Mouse (Mus musculus): ENCODE results near the gene Klf6. TPM values are rescaled to one million over a fixed set of nuclear protein-coding genes. Genes with fewer than 3 reads are reported as not detected.

The Klf6 gene
- polyA plus RNA-seq, 1 experiment from 2014 or later = 31.5 TPM

DNA sequence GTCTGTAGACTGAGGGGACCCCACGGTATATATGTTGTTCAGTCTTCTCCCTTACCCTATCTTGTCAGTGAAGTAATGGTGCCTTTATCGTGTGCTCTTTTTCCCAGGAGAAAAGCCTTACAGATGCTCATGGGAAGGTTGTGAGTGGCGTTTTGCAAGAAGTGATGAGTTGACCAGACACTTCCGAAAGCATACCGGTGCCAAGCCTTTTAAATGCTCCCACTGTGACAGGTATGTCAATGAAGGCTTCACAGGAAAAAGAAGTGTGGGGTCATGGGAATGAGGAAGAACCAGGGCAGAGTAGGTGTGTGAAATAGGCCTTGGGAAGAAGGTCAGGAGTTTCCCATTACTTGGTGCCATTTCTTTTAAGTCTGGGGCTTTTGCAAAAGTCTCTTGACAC is 5.2 kb downstream of the Klf6 start:
- H3K36me3 ChIP-seq (ENCODE audit: control insufficient read depth, insufficient read depth, low read length) = peaks cover 22% of the 10 kb centered on the region
- H3K9me3 ChIP-seq (ENCODE audit: control insufficient read depth, low read length) = no peaks in the 10 kb centered on the region
- peaks cover 5% of the 10 kb centered on the region for H3K4me1 ChIP-seq (replicated peaks; ENCODE audit: control insufficient read depth, insufficient read depth, low read length)
- no peaks in the 10 kb centered on the region for H3K27me3 ChIP-seq (replicated peaks; ENCODE audit: control insufficient read depth, insufficient read depth, low read length)
- H3K4me2 ChIP-seq = no peak overlapping the region
- no peak for DNase-seq (ENCODE audit: low spot score)
- no peak overlapping the region for H3K4me3 ChIP-seq (ENCODE audit: low read depth, low read length)
- H3K9ac ChIP-seq (ENCODE audit: low read depth, low read length) = no peak overlapping the region
- no peak for ATAC-seq (replicated peaks; ENCODE audit: low FRiP score)
- 90% methylated on average over 5 of the region's 5 CpGs for WGBS
- no peak overlapping the region for H3K27ac ChIP-seq (ENCODE audit: low read depth, low read length)

DNA sequence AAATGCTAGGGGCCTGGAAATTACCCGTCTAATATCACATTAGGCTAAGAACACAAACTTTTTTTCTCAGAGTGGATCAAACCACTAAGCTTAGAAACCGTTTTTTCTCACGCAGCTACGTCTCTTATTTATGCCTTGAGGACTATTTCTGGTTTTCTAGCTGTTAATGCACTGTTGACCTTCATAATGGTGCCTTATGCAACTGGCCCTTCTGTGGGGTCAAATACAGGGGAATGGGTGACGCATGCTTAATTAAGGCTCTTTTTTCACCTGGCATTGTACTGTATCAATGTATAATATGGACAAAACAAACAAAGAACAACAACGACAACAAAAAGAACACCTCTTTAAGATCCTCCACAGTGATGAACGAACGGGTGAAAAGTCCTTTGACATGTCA is 7.1 kb downstream of the Klf6 start:
- Histone ChIP-seq H3K36me3 (ENCODE audit: control insufficient read depth, insufficient read depth, low read length) (peaks cover 22% of the 10 kb centered on the region), H3K9ac (ENCODE audit: low read depth, low read length) (no peak overlapping the region), H3K4me2 (no peak overlapping the region), H3K4me3 (ENCODE audit: low read depth, low read length) (no peak overlapping the region), H3K9me3 (ENCODE audit: control insufficient read depth, low read length) (no peaks in the 10 kb centered on the region), H3K27ac (ENCODE audit: low read depth, low read length) (no peak overlapping the region), H3K27me3 (replicated peaks; ENCODE audit: control insufficient read depth, insufficient read depth, low read length) (no peaks in the 10 kb centered on the region), H3K4me1 (replicated peaks; ENCODE audit: control insufficient read depth, insufficient read depth, low read length) (peaks cover 5% of the 10 kb centered on the region)
- ATAC-seq (replicated peaks; ENCODE audit: low FRiP score) (no peak), DNase-seq (ENCODE audit: low spot score) (no peak)
- 88% methylated on average over 8 of the region's 8 CpGs for WGBS

DNA sequence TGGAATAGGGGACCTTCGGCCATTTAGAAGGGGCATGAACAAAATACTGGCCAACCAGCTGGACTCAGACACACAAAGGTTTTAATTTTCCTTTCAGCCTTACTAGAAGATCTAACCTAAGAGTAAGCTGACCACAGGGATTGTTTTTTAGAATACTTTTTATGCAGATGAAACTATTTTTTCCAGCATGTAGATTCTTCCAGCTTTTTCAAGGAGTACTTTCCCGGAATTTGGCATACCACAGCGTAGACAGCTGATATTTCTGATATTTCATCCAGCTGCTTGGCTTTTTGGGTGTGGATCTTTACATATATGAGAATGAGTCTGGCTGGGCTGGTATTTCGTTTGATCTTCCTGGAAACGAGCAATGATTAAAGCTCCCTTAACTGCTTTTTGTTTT is 8.2 kb downstream of the Klf6 start:
- H3K4me3 ChIP-seq (ENCODE audit: low read depth, low read length) = no peak overlapping the region
- WGBS = 69% methylated on average over 5 of the region's 5 CpGs
- no peaks in the 10 kb centered on the region for H3K27me3 ChIP-seq (replicated peaks; ENCODE audit: control insufficient read depth, insufficient read depth, low read length)
- H3K9ac ChIP-seq (ENCODE audit: low read depth, low read length) = no peak overlapping the region
- no peak for DNase-seq (ENCODE audit: low spot score)
- H3K27ac ChIP-seq (ENCODE audit: low read depth, low read length) = no peak overlapping the region
- H3K9me3 ChIP-seq (ENCODE audit: control insufficient read depth, low read length) = no peaks in the 10 kb centered on the region
- peaks cover under 1% of the 10 kb centered on the region for H3K4me1 ChIP-seq (replicated peaks; ENCODE audit: control insufficient read depth, insufficient read depth, low read length)
- H3K36me3 ChIP-seq (ENCODE audit: control insufficient read depth, insufficient read depth, low read length) = peaks cover 22% of the 10 kb centered on the region
- ATAC-seq (replicated peaks; ENCODE audit: low FRiP score) = no peak
- H3K4me2 ChIP-seq = no peak overlapping the region

DNA sequence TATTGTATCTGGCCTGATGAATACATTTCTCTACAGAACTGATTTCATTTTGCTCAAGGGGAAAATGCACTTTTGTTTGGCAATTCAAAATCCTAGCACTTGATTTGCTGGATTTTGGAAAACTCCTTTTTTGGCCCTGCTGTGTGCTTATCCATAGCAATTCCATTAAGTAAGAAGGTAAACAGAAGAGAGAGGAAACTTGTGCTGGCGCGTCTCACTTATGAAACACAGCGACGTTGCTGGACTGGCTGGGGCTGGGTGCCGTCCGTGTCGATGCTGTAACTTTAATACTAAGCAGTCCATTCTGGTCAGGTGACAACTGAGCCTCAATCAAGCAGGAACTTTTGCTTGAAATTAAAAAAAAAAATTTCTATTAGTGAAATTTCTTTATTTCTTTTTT is 8.6 kb downstream of the Klf6 start:
- no peak for ATAC-seq (replicated peaks; ENCODE audit: low FRiP score)
- H3K36me3 ChIP-seq (ENCODE audit: control insufficient read depth, insufficient read depth, low read length) = peaks cover 22% of the 10 kb centered on the region
- H3K9me3 ChIP-seq (ENCODE audit: control insufficient read depth, low read length) = no peaks in the 10 kb centered on the region
- no peak overlapping the region for H3K9ac ChIP-seq (ENCODE audit: low read depth, low read length)
- H3K4me2 ChIP-seq = no peak overlapping the region
- WGBS = 18% methylated on average over 7 of the region's 7 CpGs
- H3K27me3 ChIP-seq (replicated peaks; ENCODE audit: control insufficient read depth, insufficient read depth, low read length) = no peaks in the 10 kb centered on the region
- H3K27ac ChIP-seq (ENCODE audit: low read depth, low read length) = no peak overlapping the region
- no peaks in the 10 kb centered on the region; the same call in none of the 2 replicates for H3K4me1 ChIP-seq (replicated peaks; ENCODE audit: control insufficient read depth, insufficient read depth, low read length)
- H3K4me3 ChIP-seq (ENCODE audit: low read depth, low read length) = no peak overlapping the region
- DNase-seq (ENCODE audit: low spot score) = no peak

DNA sequence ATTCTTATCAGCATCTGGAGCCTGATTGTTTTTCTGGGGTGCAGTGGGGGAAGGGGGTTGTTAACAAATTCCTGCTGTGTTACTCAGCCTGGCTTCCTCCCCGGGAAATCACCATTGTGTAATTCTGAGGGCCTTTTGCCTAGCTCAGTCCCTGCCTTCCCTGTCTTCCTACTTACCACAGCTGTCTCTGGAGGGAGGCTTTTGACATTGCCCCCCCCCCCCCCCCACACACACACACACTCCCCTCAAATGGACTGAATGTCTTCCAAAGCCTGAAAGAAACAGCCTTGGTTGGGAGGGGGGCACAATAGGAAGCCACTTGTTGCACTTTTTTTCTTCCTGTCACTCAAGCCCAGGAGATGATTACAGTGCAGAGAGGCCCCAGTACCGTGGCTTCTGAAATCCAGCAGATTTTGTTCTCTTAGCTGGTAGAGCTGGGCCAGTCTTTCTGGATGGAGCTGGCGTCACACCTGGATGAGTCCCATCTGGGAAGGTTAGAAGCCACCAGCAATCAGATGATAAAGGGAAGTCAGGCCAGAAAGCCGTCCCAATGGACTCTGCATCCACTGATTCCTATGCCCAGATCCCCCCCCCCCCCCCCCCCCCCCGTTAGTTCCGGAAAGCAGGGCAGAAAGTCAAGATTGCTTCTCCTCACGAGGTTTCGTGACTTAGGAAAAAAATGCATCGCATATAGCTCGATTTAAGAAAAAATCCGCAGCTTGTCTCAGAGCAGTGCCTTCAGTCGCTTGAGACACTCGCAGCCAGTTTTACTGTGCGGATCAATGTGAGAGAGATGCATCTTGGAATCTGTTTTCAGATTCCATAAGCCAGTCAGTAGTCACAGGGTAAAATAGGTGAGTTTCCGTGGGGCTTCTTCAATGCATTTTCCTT is 9.3 kb downstream of the Klf6 start:
- no peak overlapping the region for H3K9ac ChIP-seq (ENCODE audit: low read depth, low read length)
- H3K4me2 ChIP-seq = no peak overlapping the region
- H3K4me3 ChIP-seq (ENCODE audit: low read depth, low read length) = no peak overlapping the region
- DNase-seq (ENCODE audit: low spot score) = no peak
- WGBS = 22% methylated on average over 15 of the region's 15 CpGs
- no peaks in the 10 kb centered on the region for H3K9me3 ChIP-seq (ENCODE audit: control insufficient read depth, low read length)
- H3K27ac ChIP-seq (ENCODE audit: low read depth, low read length) = no peak overlapping the region
- H3K36me3 ChIP-seq (ENCODE audit: control insufficient read depth, insufficient read depth, low read length) = peaks cover 17% of the 10 kb centered on the region
- H3K27me3 ChIP-seq (replicated peaks; ENCODE audit: control insufficient read depth, insufficient read depth, low read length) = no peaks in the 10 kb centered on the region
- no peaks in the 10 kb centered on the region; the same call in none of the 2 replicates for H3K4me1 ChIP-seq (replicated peaks; ENCODE audit: control insufficient read depth, insufficient read depth, low read length)
- ATAC-seq (replicated peaks; ENCODE audit: low FRiP score) = peak; percentile 64; the same call in 1 of the 2 replicates

DNA sequence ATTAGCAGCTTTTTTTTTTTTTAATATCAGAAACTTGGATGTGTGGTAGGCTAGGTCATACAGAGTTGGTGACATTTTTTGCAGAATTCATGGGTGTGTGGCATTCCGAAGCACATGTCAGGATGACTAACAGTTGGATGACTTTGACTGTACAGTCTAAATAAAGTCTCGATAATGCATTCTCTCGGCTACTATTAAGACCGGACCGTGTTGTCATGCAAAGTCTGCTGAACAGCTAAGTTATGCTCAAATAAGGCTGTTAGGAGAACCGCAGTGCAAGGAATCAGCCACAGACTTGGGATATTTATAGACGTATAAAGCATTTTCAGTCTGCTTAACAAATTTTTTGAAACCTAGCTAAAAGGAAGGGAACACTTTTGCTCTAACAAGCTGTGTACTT is 10.1 kb downstream of the Klf6 start:
- ATAC-seq (replicated peaks; ENCODE audit: low FRiP score) (no peak), DNase-seq (ENCODE audit: low spot score) (no peak)
- Histone ChIP-seq H3K9me3 (ENCODE audit: control insufficient read depth, low read length) (no peaks in the 10 kb centered on the region), H3K27ac (ENCODE audit: low read depth, low read length) (no peak overlapping the region), H3K4me3 (ENCODE audit: low read depth, low read length) (no peak overlapping the region), H3K27me3 (replicated peaks; ENCODE audit: control insufficient read depth, insufficient read depth, low read length) (no peaks in the 10 kb centered on the region), H3K36me3 (ENCODE audit: control insufficient read depth, insufficient read depth, low read length) (peaks cover 10% of the 10 kb centered on the region), H3K4me1 (replicated peaks; ENCODE audit: control insufficient read depth, insufficient read depth, low read length) (no peaks in the 10 kb centered on the region; the same call in none of the 2 replicates), H3K4me2 (no peak overlapping the region), H3K9ac (ENCODE audit: low read depth, low read length) (no peak overlapping the region)
- WGBS = 91% methylated on average over 7 of the region's 7 CpGs

GRCm38 (mm10) chr13:5873681-5874080 is 12.4 kb downstream of the Klf6 start:
- no peak overlapping the region for H3K27ac ChIP-seq (ENCODE audit: low read depth, low read length)
- no peaks in the 10 kb centered on the region for H3K9me3 ChIP-seq (ENCODE audit: control insufficient read depth, low read length)
- no peak overlapping the region for H3K9ac ChIP-seq (ENCODE audit: low read depth, low read length)
- no peak overlapping the region for H3K4me2 ChIP-seq
- H3K4me3 ChIP-seq (ENCODE audit: low read depth, low read length) = no peak overlapping the region
- 80% methylated on average over 3 of the region's 3 CpGs for WGBS
- ATAC-seq (replicated peaks; ENCODE audit: low FRiP score) = no peak
- DNase-seq (ENCODE audit: low spot score) = no peak
- no peaks in the 10 kb centered on the region; the same call in 1 of the 2 replicates for H3K36me3 ChIP-seq (ENCODE audit: control insufficient read depth, insufficient read depth, low read length)
- no peaks in the 10 kb centered on the region; the same call in 1 of the 2 replicates for H3K4me1 ChIP-seq (replicated peaks; ENCODE audit: control insufficient read depth, insufficient read depth, low read length)
- H3K27me3 ChIP-seq (replicated peaks; ENCODE audit: control insufficient read depth, insufficient read depth, low read length) = no peaks in the 10 kb centered on the region

DNA sequence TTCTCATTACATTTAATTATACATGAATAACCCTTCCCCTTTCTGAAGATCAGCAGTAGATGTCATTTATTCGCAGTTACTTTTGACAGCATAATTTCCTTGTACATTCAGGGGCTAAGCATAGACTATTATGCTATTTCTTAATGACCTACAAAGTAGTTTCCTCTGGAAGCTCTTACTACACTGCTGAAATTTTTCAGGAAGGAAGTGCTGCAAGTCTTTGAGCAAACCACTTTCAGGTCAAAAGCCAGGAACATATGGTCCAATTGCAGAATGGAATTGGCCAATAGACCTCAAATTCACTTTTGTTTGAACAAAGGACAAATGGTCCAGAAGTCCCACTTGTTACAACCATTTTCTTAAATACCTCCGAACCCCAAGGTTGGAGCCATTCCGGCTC is 14.2 kb downstream of the Klf6 start:
- no peak for ATAC-seq (replicated peaks; ENCODE audit: low FRiP score)
- H3K4me1 ChIP-seq (replicated peaks; ENCODE audit: control insufficient read depth, insufficient read depth, low read length) = no peaks in the 10 kb centered on the region; the same call in 1 of the 2 replicates
- H3K9ac ChIP-seq (ENCODE audit: low read depth, low read length) = no peak overlapping the region
- H3K9me3 ChIP-seq (ENCODE audit: control insufficient read depth, low read length) = no peaks in the 10 kb centered on the region
- H3K36me3 ChIP-seq (ENCODE audit: control insufficient read depth, insufficient read depth, low read length) = no peaks in the 10 kb centered on the region
- 88% methylated on average over 3 of the region's 3 CpGs for WGBS
- H3K4me2 ChIP-seq = no peak overlapping the region
- H3K4me3 ChIP-seq (ENCODE audit: low read depth, low read length) = no peak overlapping the region
- no peak overlapping the region for H3K27ac ChIP-seq (ENCODE audit: low read depth, low read length)
- DNase-seq (ENCODE audit: low spot score) = no peak
- no peaks in the 10 kb centered on the region for H3K27me3 ChIP-seq (replicated peaks; ENCODE audit: control insufficient read depth, insufficient read depth, low read length)

GRCm38 (mm10) chr13:5878748-5879147 is 17.5 kb downstream of the Klf6 start:
- no peak overlapping the region for H3K27ac ChIP-seq (ENCODE audit: low read depth, low read length)
- no peaks in the 10 kb centered on the region for H3K4me1 ChIP-seq (replicated peaks; ENCODE audit: control insufficient read depth, insufficient read depth, low read length)
- no peaks in the 10 kb centered on the region for H3K9me3 ChIP-seq (ENCODE audit: control insufficient read depth, low read length)
- WGBS = 62% methylated on average over 4 of the region's 4 CpGs
- no peak overlapping the region for H3K4me3 ChIP-seq (ENCODE audit: low read depth, low read length)
- no peak overlapping the region for H3K4me2 ChIP-seq
- H3K9ac ChIP-seq (ENCODE audit: low read depth, low read length) = no peak overlapping the region
- ATAC-seq (replicated peaks; ENCODE audit: low FRiP score) = no peak
- H3K36me3 ChIP-seq (ENCODE audit: control insufficient read depth, insufficient read depth, low read length) = no peaks in the 10 kb centered on the region
- DNase-seq (ENCODE audit: low spot score) = no peak
- no peaks in the 10 kb centered on the region for H3K27me3 ChIP-seq (replicated peaks; ENCODE audit: control insufficient read depth, insufficient read depth, low read length)

All from liver, embryonic 11.5 days (tissue).